Comparison of ENCODE assay signal across 10 mouse cellular contexts in the genomic region with DNA sequence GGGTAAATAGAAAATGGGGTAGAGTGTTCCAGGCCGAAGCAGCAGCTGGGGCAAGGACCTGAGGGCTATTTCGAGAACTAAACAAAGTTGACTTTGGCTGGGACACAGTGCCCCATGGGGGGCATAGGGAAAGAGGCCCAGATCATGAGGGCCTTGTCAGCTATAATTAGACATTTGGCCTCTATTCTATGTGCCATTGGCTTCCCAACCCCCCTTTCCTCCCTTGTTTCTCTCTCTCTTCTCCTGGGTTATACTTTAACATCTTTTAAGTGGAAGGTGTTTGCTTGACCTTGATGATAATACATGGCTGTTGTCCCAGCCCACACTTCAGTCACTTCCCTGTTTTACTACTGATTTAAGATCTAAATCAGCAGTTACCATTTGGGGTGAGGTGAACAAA.
A peak's percentile ranks its signal among the peaks of the same experiment; 100 is the strongest.
DNase-seq lines count a peak whose midpoint lies in the region; ATAC-seq and TF ChIP-seq lines count a peak whose summit lies in the region.
"Had no signal": no experiment of that assay in that cellular context is flagged by ENCODE, and none has a peak within 500 bp of the region (broad histone marks: within the 10 kb centered on the region; RNA-seq: fewer than 3 reads in every experiment).

No protein-coding gene starts in this region.

- peaks cover 9% of the 10 kb centered on the region for H3K4me1 ChIP-seq in lung, embryonic 14.5 days (ENCODE audit: insufficient read depth)
- peaks cover 3% of the 10 kb centered on the region; the same call in 1 of the 2 replicates for H3K4me1 ChIP-seq in midbrain, embryonic 10.5 days
- H3K4me1 ChIP-seq in midbrain, embryonic 14.5 days (ENCODE audit: control insufficient read depth, insufficient read depth, low read length): no peaks in the 10 kb centered on the region

- H3K27ac ChIP-seq in lung, embryonic 14.5 days (ENCODE audit: low read depth): peak overlapping the region; percentile 42; the same call in 1 of the 2 replicates
- no peak overlapping the region for H3K27ac ChIP-seq in midbrain, embryonic 10.5 days (replicated peaks)
- H3K27ac ChIP-seq in midbrain, embryonic 14.5 days (replicated peaks; ENCODE audit: low read depth, low read length): no peak overlapping the region
- H3K27ac ChIP-seq: forebrain, embryonic 10.5 days; neural tube, embryonic 12.5 days had no signal

- H3K9me3 ChIP-seq in lung, embryonic 14.5 days (ENCODE audit: low read depth, low read length): no peaks in the 10 kb centered on the region
- H3K9me3 ChIP-seq in midbrain, embryonic 10.5 days (replicated peaks): no peaks in the 10 kb centered on the region
- H3K9me3 ChIP-seq in midbrain, embryonic 14.5 days (ENCODE audit: control insufficient read depth, low read length): no peaks in the 10 kb centered on the region
- H3K9me3 ChIP-seq: forebrain, embryonic 10.5 days; neural tube, embryonic 12.5 days had no signal

- no peaks in the 10 kb centered on the region for H3K36me3 ChIP-seq in lung, embryonic 14.5 days (ENCODE audit: insufficient read depth)
- H3K36me3 ChIP-seq in midbrain, embryonic 10.5 days: no peaks in the 10 kb centered on the region
- no peaks in the 10 kb centered on the region for H3K36me3 ChIP-seq in midbrain, embryonic 14.5 days (ENCODE audit: control insufficient read depth, insufficient read depth, low read length)
- H3K36me3 ChIP-seq: forebrain, embryonic 10.5 days; neural tube, embryonic 12.5 days had no signal

- H3K4me3 ChIP-seq in lung, embryonic 14.5 days (ENCODE audit: low read depth, low read length): no peak overlapping the region
- no peak overlapping the region for H3K4me3 ChIP-seq in midbrain, embryonic 10.5 days
- H3K4me3 ChIP-seq in midbrain, embryonic 14.5 days (replicated peaks; ENCODE audit: low read depth, low read length): no peak overlapping the region
- H3K4me3 ChIP-seq: forebrain, embryonic 10.5 days; neural tube, embryonic 12.5 days had no signal

- H3K27me3 ChIP-seq in lung, embryonic 14.5 days (ENCODE audit: insufficient read depth, low read length): no peaks in the 10 kb centered on the region
- no peaks in the 10 kb centered on the region for H3K27me3 ChIP-seq in midbrain, embryonic 10.5 days (ENCODE audit: low read depth, poor library complexity, severe bottlenecking)
- H3K27me3 ChIP-seq in midbrain, embryonic 14.5 days (ENCODE audit: control insufficient read depth, insufficient read depth, low read length): no peaks in the 10 kb centered on the region
- H3K27me3 ChIP-seq: neural tube, embryonic 12.5 days had no signal

- WGBS in lung, embryonic 14.5 days: 61% methylated on average over 2 of the region's 2 CpGs
- 83% methylated on average over 2 of the region's 2 CpGs for WGBS in midbrain, embryonic 10.5 days
- WGBS in midbrain, embryonic 14.5 days: 91% methylated on average over 2 of the region's 2 CpGs

- ATAC-seq in cerebellum, adult (ENCODE audit: insufficient number of reproducible peaks, low FRiP score, low TSS enrichment): no peak
- no peak for ATAC-seq in lung, embryonic 14.5 days (ENCODE audit: insufficient read depth)
- no peak for ATAC-seq in midbrain, embryonic 14.5 days (ENCODE audit: low FRiP score, low TSS enrichment)

- intact Hi-C loops in heart, postnatal 36 days (cut with DNase I): loop anchor here (5.0 kb wide), 1 partner anchor 231 kb away; a partner anchor contains a TSS

- no peak for TF ChIP-seq CTCF in lung, embryonic 14.5 days (IDR thresholded peaks at IDR 0.05; ENCODE audit: low read depth)

- DNase-seq in cerebellum, adult 11 months: peak; percentile 6
- peak; percentile 18 for DNase-seq in brain, adult 2 months (ENCODE audit: low read depth, low spot score)
- peak; percentile 22 to 31 for DNase-seq in heart, postnatal 36 days
- DNase-seq in lung, embryonic 14.5 days: peak; percentile 23
- no peak for DNase-seq in midbrain, embryonic 10.5 days (ENCODE audit: low spot score)
- no peak for DNase-seq in midbrain, embryonic 14.5 days
- no peak for DNase-seq in ovary, adult 18-20 months (ENCODE audit: low spot score)

- H3K4me2 ChIP-seq in lung, embryonic 14.5 days: no peak overlapping the region
- no peak overlapping the region for H3K4me2 ChIP-seq in midbrain, embryonic 14.5 days (ENCODE audit: low read length)
- H3K4me2 ChIP-seq: neural tube, embryonic 12.5 days had no signal

- H3K9ac ChIP-seq in lung, embryonic 14.5 days: no peak overlapping the region
- no peak overlapping the region for H3K9ac ChIP-seq in midbrain, embryonic 14.5 days (replicated peaks; ENCODE audit: low read length)
- H3K9ac ChIP-seq: neural tube, embryonic 12.5 days had no signal

Comparison
In these comparisons a context has a peak if more than half of its experiments do, and no peak if none do; other contexts are left out.
1. DNase-seq: peak in cerebellum, adult 11 months (single experiment), brain, adult 2 months (single experiment), heart, postnatal 36 days (2 of 2) and lung, embryonic 14.5 days (single experiment); none in midbrain, embryonic 10.5 days (single experiment), midbrain, embryonic 14.5 days (single experiment) and ovary, adult 18-20 months (single experiment).